Mouse (Mus musculus): ENCODE results near the gene Snurf.

- TF ChIP-seq CTCF (IDR thresholded peaks at IDR 0.05; ENCODE audit: low read depth) (no peak), EP300 (IDR thresholded peaks at IDR 0.05; ENCODE audit: low read depth) (no peak)
Observed at GRCm38 (mm10) chr7:59978646-59979045, 26.2 kb downstream of the Snurf start.

Measured in liver, postnatal 0 days (tissue).